Mouse (Mus musculus) megakaryocyte, embryonic 14.5 days (primary cell): Measurements from ENCODE around the gene Nfkbib. TPM values are rescaled to one million over a fixed set of nuclear protein-coding genes. Genes with fewer than 3 reads are reported as not detected.

Experiments used
- H3K27me3 ChIP-seq: replicated peaks from 2 replicates; pipeline ENCODE3; 2012; ENCODE audit warnings: inconsistent platforms
- H3K36me3 ChIP-seq: replicated peaks from 2 replicates; pipeline ENCODE3; 2012; ENCODE audit warnings: low read length, inconsistent platforms, mixed read lengths
- H3K4me1 ChIP-seq: 2 replicates; pipeline ENCODE4 v1.6.1; 2012; ENCODE audit warnings: inconsistent platforms
- H3K4me3 ChIP-seq: replicated peaks from 2 replicates; pipeline ENCODE3; 2012; ENCODE audit warnings: moderate library complexity, mild to moderate bottlenecking, inconsistent platforms
- H3K9me3 ChIP-seq: 2 replicates; pipeline ENCODE4 v1.6.1; 2012; ENCODE audit warnings: inconsistent platforms
- FLI1 ChIP-seq: IDR thresholded peaks from 2 replicates; pipeline ENCODE4 v1.6.1; 2012; ENCODE audit warnings: low read length, inconsistent platforms, mixed read lengths
- GATA1 ChIP-seq: IDR thresholded peaks from 3 replicates; pipeline ENCODE4 v1.6.1; 2012; ENCODE audit warnings: mixed read lengths, low read length, inconsistent platforms, borderline replicate concordance
- polyA plus RNA-seq: library from polyadenylated mRNA; stranded (reverse); fragments of >175 nt; gene quantifications from 2 replicates; pipeline ENCODE4 v1.2.3, GENCODE M21; 2012; ENCODE audit warnings: low replicate concordance; ENCODE audit not compliant: insufficient read depth

Nfkbib gene
- polyA plus RNA-seq, 1 experiment, result 239 TPM

GRCm38 (mm10) chr7:28774164-28774563, 6.9 kb upstream of the Nfkbib start:
- H3K36me3 ChIP-seq, result peaks cover 78% of the 10 kb centered on the region
- no peak overlapping the region for H3K4me3 ChIP-seq

GRCm38 (mm10) chr7:28773163-28773562, 5.9 kb upstream of the Nfkbib start:
- H3K36me3 ChIP-seq, result peaks cover 71% of the 10 kb centered on the region

More at GRCm38 (mm10) chr7:28774164-28774563, 6.9 kb upstream of the Nfkbib start:
- Histone ChIP-seq H3K27me3 (no peaks in the 10 kb centered on the region), H3K9me3 (no peaks in the 10 kb centered on the region), H3K4me1 (peaks cover 37% of the 10 kb centered on the region)
- TF ChIP-seq FLI1 (no peak), GATA1 (no peak)

GRCm38 (mm10) chr7:28771867-28772266, 4.6 kb upstream of the Nfkbib start:
- TF ChIP-seq GATA1 (no peak), FLI1 (no peak)
- Histone ChIP-seq H3K4me3 (no peak overlapping the region), H3K9me3 (no peaks in the 10 kb centered on the region), H3K27me3 (no peaks in the 10 kb centered on the region), H3K4me1 (peaks cover 54% of the 10 kb centered on the region), H3K36me3 (peaks cover 61% of the 10 kb centered on the region)

More at GRCm38 (mm10) chr7:28773163-28773562, 5.9 kb upstream of the Nfkbib start:
- H3K4me3 ChIP-seq, result no peak overlapping the region
- TF ChIP-seq GATA1, result no peak
- TF ChIP-seq FLI1, result no peak
- H3K27me3 ChIP-seq, result no peaks in the 10 kb centered on the region
- no peaks in the 10 kb centered on the region for H3K9me3 ChIP-seq
- peaks cover 41% of the 10 kb centered on the region for H3K4me1 ChIP-seq

- peaks cover 47% of the 10 kb centered on the region for H3K36me3 ChIP-seq
- no peak overlapping the region for H3K4me3 ChIP-seq
- TF ChIP-seq GATA1, result no peak
- TF ChIP-seq FLI1, result no peak
- no peaks in the 10 kb centered on the region for H3K27me3 ChIP-seq
- peaks cover 59% of the 10 kb centered on the region for H3K4me1 ChIP-seq
- H3K9me3 ChIP-seq, result no peaks in the 10 kb centered on the region
Measured at GRCm38 (mm10) chr7:28770309-28770708, 3.0 kb upstream of the Nfkbib start.

- H3K4me3 ChIP-seq, result no peak overlapping the region
- H3K4me1 ChIP-seq, result peaks cover 68% of the 10 kb centered on the region
- no peaks in the 10 kb centered on the region for H3K27me3 ChIP-seq
- peaks cover 39% of the 10 kb centered on the region for H3K36me3 ChIP-seq
- no peaks in the 10 kb centered on the region for H3K9me3 ChIP-seq
- TF ChIP-seq FLI1 (no peak), GATA1 (no peak)
Measured at GRCm38 (mm10) chr7:28769414-28769958, 2.2 kb upstream of the Nfkbib start.

GRCm38 (mm10) chr7:28766910-28767309, 402 bp downstream of the Nfkbib start:
- Histone ChIP-seq H3K9me3 (no peaks in the 10 kb centered on the region), H3K4me1 (peaks cover 65% of the 10 kb centered on the region)

GRCm38 (mm10) chr7:28766173-28766879, 986 bp downstream of the Nfkbib start, which contains the start of gene Sirt2:
Gene Sirt2 (plus strand): TSS chr7:28766735.
- H3K9me3 ChIP-seq, result no peaks in the 10 kb centered on the region
- no peaks in the 10 kb centered on the region for H3K27me3 ChIP-seq
- H3K36me3 ChIP-seq, result peaks cover 35% of the 10 kb centered on the region
- peaks cover 61% of the 10 kb centered on the region for H3K4me1 ChIP-seq
- H3K4me3 ChIP-seq, result peak within 1 kb of the TSS; percentile 97
- TF ChIP-seq GATA1 (no peak), FLI1 (no peak)

More at GRCm38 (mm10) chr7:28766910-28767309, 402 bp downstream of the Nfkbib start:
- TF ChIP-seq FLI1, result no peak
- no peak for TF ChIP-seq GATA1
- no peaks in the 10 kb centered on the region for H3K27me3 ChIP-seq
- peak overlapping the region; percentile 97 for H3K4me3 ChIP-seq
- H3K36me3 ChIP-seq, result peaks cover 35% of the 10 kb centered on the region

GRCm38 (mm10) chr7:28765211-28765610, 2.1 kb downstream of the Nfkbib start:
- no peak for TF ChIP-seq GATA1
- no peaks in the 10 kb centered on the region for H3K9me3 ChIP-seq
- no peaks in the 10 kb centered on the region for H3K27me3 ChIP-seq
- peaks cover 52% of the 10 kb centered on the region for H3K4me1 ChIP-seq
- peak overlapping the region; percentile 97 for H3K4me3 ChIP-seq
- peaks cover 37% of the 10 kb centered on the region for H3K36me3 ChIP-seq

- TF ChIP-seq FLI1 (no peak), GATA1 (no peak)
- H3K4me3 ChIP-seq, result no peak overlapping the region
- peaks cover 69% of the 10 kb centered on the region for H3K36me3 ChIP-seq
- H3K9me3 ChIP-seq, result no peaks in the 10 kb centered on the region
- H3K27me3 ChIP-seq, result peaks cover under 1% of the 10 kb centered on the region
- peaks cover 32% of the 10 kb centered on the region for H3K4me1 ChIP-seq
Measured at GRCm38 (mm10) chr7:28761907-28762306, 5.4 kb downstream of the Nfkbib start.

- peaks cover 11% of the 10 kb centered on the region for H3K27me3 ChIP-seq
- H3K9me3 ChIP-seq, result no peaks in the 10 kb centered on the region
- peaks cover 42% of the 10 kb centered on the region for H3K4me1 ChIP-seq
- TF ChIP-seq FLI1 (no peak), GATA1 (no peak)
- H3K36me3 ChIP-seq, result peaks cover 71% of the 10 kb centered on the region
- no peak overlapping the region for H3K4me3 ChIP-seq
Measured at GRCm38 (mm10) chr7:28758623-28759022, 8.7 kb downstream of the Nfkbib start.
